Mouse (Mus musculus): ENCODE data around the gene Limch1.

DNA sequence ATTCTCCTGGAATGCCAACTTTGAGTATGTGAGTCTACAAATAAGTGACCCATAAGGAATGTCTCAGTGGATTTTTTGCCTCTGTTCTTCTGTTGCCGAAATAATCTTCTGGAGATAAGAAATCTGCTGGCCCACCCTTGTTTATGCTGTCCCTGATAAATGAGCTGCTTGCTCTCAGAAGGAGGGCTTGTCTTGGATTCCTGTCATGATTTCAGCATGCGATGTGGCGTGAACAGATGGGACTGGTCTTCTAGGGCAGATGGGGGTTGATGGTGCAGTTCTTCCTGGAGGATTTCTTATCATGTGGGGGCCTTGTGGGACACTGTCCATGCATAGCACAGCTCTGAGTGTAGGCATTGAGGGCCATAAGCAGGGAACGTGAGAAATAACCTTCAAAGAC lies 116.5 kb downstream of the Limch1 start:
- TF ChIP-seq CTCF (IDR thresholded peaks at IDR 0.05; ENCODE audit: borderline replicate concordance, control insufficient read depth, extremely low read depth, insufficient read depth, low read length, poor library complexity) (no peak), POLR2A (IDR thresholded peaks at IDR 0.05; ENCODE audit: control insufficient read depth, extremely low read depth, insufficient read depth, low read length, poor library complexity) (no peak)

Data from thymus, adult 2 months (tissue).